Mouse (Mus musculus): ENCODE results near the gene 4930452B06Rik. TPM values are rescaled to one million over a fixed set of nuclear protein-coding genes. Genes with fewer than 3 reads are reported as not detected.
A peak's percentile ranks its signal among the peaks of the same experiment; 100 is the strongest.

4930452B06Rik gene
- total RNA-seq, 2 experiments from 2014 or later: 4.6 to 6.2 TPM

DNA sequence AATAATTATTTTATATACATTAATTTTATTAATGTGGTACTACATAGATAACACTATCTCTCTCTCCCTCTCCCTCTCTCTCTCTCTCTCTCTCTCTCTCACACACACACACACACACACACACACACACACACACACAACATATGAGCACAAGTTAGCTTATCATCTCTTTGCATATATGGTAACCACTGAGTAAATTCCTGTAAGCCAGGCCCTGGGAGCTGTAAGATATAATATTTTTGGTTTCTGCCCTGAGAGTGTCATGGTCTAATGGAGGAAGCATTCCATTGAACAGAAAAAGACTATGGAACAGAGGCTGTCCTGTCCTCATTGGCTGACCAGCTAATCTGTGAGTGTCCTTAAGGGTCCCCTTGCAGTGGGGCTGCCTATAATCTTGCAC, 216.7 kb downstream of the 4930452B06Rik start:
- DNase-seq: no peak

DNA sequence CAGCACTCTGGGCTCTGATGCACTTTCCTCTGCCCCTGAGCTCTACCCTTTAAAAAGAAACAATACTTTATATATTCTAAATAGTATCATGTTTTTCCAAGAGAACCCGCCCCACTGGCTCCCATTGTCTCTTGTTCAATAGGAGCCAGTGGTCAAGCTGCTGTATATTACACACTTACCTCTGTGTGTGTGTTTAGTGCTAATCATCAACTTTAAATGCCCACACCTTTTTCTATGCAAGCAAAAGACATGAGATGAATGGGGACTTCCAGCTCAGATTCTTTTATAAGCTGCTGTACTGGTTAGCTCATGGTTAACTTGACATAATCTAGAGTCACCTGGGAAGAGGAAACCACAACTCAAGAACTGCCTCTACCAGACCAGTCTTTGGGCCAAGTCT, 218.7 kb downstream of the 4930452B06Rik start:
- DNase-seq: no peak

DNA sequence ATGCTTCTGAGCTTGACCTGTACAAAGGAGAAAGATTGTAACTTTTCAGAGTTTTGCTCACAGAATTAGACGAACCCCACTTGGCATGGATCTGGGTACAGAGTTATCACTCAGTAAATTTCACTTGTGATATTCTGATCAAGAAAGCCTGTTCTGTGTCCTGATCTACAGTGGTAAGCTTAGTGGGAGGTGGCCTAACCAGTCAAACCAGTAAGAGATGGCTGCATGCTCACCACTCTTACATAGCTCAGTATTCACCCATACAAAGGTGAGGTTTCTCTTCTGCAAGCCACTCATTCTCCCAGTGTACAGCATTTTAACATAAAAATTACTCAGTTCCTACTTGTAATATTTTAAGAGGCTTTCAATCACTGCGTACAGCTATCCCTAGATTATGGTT, 221.7 kb downstream of the 4930452B06Rik start:
- DNase-seq: no peak

DNA sequence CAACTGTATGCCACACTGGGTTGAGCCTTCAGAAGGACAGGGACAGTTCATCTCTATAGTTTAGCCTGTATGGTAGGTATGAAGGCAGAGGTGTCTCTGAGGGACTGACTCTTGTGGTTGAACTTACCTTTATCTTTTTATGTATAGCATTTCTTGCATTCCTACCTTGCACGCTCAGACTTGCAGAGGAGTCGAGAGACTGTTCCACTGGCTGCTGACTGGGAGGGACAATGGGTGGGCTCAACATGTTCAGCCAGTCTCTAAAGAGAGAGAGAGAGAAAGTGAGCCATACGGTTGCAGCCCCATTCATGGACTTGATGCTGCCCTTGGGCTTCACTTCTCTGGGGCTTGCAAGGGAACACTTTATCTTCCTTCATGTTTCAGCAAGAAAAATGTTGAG, 223.3 kb downstream of the 4930452B06Rik start:
- DNase-seq: no peak

DNA sequence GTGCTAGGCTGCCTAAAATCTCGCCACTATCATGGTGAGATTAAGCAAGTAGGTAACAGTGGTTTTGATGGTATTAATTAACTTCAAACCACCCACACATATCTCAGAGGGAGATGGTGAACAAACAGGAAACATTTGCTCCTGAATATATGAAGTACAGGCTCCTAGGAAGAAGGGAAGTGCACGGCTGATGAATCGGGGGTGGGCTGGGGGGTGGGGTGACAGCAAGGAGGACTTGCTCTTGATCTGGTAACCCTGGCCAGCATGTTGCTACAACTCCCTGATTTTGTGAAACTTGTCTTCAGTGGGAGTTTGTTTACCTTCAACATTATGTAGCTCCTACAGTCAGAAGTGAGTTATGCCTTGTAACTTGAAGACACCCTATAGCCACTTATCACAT, 224.4 kb downstream of the 4930452B06Rik start:
- DNase-seq: no peak

DNA sequence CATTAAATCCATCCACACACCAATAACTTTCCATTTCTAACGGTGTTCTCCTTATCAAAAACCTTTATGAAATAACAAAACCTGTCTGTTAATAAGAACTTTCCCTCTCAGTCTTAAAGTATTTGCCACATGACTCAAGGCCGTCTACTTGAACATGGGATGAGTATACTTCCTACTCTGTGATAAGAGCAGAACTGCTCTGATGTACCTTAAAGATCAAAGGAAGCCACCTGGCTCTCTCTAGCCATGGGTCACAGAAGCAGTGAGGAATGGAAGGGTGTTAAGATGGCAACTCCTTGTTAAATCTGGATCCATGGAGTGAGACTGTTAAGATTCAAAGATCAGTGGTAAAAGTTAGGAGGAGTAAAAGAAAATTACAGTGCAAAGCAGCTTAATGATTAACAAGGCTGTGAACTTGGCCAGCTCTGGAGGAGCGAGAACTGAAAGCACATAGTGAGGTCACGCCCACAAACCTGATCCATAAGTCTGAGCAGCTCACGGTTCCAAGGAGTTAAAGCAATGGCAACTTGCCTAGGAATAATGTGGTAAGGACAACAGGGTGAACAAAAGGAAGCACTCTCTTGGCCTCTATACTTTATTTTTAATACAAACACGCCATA, 235.3 kb downstream of the 4930452B06Rik start:
- DNase-seq: no peak

DNA sequence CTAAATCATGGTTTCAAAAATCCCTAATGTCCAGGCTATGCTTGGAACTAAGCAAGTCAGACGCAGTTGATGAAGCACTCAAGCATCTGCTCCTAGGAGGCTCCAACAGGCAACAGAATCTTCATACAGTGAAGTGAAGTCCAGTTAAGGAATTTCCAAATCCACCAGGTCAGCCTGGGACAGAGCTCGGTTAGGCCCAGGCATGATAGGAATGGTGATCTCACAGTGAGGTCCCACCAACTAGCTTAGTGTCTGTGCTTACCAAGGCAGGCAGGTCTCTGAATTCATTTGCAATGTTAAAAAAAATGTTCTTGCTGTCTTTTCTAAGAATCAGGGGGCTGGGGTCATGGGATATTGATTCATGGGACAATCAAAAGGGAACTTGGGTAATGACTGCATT, 236.3 kb downstream of the 4930452B06Rik start:
- DNase-seq: no peak

DNA sequence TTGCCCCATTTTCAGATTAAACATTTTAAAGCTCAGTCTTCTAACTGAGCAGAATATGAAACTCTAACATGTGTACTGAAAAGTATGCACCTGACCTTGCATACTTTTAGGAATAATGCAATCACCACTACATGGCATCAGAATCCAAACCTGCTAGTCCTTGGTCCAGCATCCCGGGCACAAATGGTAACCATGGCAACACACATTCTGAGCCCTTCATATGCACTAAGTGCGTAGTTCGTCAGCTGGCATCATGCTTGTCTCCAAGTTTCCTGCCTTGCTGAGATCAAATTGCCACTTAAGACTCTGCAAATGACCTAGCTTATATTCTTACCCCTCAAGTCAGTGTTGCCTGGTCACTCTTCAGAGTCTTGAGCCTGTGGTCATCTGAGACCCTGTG, 243.2 kb downstream of the 4930452B06Rik start:
- no peak for DNase-seq

DNA sequence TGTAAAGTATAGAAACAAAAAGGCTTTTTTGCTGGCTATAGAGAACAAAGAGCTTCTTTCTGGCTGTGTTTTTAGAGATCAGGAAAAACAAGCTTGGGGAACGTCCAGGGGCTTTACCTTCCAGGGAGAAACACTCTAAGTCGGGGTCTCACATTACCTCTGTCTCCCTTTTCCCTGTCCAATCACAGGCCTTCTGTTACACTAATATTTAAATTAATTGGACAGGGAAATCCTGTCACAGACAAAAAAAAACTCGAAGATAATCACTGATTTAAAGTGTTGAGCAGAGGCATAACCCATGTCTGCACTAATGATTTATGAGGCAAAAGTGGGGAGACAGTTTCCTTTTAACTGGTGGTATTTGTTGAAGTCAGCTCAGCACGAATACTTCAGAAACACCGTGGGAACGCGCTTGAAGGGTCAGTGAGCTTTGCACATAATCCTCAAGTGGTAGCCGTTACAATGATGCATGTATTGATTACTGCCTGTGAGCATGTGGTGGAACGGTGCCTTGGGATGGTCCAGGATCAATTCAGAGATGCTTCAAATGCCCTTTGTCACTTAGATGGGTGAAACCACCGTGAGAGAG, 244.7 kb downstream of the 4930452B06Rik start:
- DNase-seq: no peak

DNA sequence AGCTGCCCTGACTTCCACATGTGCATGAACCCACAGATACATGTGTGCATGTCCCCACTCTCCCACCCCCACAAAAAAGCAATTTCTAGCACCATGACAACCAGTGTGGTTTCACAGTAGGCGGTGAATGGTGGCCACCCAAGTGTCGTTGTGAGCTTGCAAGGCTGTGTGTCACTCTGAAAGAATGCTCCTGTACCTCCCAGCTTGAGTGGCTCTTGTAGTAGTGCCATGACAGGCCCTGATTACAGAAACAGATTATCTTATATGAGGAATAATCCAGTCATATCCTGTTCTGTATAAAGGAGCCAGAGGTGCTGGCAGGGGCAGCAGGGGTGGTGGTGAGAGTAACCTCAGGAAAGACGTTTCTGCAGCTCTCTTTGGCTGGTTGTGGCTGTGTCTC, 247.4 kb downstream of the 4930452B06Rik start:
- DNase-seq: no peak

DNA sequence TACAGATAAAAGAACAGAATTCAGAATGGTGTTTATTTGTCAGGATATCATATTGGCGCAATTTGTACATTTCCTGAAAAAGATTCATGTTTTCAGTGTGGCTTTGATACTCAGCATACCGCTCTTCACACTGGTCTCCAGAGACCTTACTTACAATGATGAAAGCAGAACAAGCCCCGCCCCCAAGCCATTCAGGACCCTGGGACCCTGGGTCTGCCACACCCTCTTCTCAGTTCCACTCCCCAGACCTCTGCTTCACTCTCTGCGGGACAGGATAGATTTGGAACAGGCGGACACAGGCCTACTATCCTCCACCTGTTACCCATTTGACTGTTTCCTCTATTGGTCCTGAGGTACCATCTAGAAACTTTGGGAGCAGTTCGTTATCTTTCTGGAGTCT, 260.1 kb downstream of the 4930452B06Rik start:
- DNase-seq: no peak

DNA sequence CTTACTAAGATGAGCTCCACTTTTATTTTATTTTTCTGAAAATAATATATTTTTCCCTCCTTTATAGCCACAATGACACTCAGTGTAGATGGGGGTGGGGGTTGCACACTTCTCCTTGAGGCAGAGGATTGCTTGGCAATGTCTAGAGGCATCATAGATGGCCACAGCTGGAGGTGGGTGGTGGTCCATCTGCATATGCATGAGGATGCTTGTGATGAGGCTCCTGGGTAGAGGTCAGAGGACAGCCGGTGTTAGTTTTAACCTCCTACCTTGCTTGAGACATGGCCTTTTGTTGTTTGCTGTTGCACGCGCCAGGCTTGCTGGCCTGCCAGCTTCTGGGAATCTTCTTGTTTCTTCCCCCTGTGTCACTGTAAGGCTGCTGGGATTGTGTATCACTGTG, 262.7 kb downstream of the 4930452B06Rik start:
- DNase-seq: no peak

DNA sequence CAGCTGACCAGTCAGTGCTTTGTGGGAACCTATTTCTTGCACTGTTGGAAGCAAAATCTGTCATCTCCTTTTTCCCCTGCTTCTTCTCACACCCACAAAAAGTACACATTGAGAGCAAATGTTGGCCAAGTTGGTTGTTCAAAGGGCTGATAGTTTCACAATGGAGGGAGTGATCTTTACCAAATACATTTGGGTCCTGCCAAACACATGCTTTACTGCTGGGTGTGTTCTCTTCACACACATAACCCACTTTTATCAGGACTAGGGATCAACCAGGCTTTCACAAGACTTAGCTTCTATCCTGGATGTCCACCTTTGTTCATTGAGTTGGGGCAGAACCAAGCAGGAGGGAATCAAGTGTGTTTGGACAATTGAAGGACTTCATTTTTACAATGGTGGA, 267.5 kb downstream of the 4930452B06Rik start:
- no peak for DNase-seq

DNA sequence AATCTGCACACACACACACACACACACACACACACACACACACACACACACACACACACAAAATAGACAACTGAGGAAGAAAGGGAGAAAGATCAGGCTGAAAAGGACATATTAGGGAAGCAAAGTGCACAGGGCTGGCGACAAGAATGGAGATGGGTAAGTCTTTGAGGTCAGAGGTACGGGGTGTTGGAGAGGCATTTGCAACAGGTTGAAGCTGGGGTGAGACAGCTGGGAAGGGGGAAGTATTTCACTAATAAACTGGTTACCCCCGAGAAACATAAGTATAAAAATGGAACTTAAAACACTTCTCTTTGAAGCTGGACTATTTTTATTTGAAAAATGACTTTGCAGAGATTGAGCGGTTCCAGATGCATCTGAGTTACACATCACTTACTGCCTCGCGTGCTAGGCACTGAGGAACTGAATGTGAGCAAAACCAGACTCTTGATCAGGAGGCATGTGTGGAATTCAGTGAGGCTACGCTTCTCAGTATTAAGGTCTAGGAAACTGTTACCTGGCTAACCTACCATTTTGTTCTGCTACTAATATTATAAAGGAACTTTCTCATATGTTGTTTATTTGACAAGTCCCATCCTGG, 270.3 kb downstream of the 4930452B06Rik start:
- no peak for DNase-seq

DNA sequence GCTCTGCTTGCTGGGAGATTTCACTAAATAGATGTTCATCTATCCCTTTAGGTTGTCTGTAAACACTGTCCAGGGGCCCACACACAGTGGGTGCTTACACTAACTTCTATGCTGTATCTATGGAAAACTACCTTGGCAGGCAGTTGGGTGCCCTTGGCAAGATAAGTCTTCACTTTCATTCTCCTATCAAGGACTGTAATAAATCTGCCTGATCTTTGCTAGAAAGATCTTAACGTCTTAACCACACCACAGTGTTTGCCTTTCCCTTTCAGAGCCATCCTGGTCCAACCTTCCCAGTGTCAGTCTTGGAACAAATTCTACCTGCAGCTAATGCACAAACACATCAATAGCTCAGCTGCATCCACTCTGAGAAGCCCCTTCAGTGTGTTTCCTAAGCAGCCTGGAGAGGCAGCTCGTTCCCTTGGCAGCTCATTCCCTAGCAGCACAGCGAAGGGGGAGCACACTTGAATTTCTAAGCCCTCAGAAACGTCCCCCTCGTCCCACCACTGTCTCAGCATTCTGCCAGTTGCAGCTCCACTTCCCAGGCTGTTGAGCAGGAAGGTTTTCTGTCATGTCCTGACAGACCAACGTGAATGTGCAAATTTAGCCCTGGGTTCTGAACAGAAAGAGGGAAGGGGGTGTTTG, 273.7 kb downstream of the 4930452B06Rik start:
- peak; percentile 10 to 11 for DNase-seq
